Mouse (Mus musculus): ENCODE measurements at regions not wholly inside any gene's neighbourhood (a gene's known extent, or its start where the extent isn't known, plus 50 kb on each side); places are given as distances from the start of the nearest gene placed in this dataset.

DNA sequence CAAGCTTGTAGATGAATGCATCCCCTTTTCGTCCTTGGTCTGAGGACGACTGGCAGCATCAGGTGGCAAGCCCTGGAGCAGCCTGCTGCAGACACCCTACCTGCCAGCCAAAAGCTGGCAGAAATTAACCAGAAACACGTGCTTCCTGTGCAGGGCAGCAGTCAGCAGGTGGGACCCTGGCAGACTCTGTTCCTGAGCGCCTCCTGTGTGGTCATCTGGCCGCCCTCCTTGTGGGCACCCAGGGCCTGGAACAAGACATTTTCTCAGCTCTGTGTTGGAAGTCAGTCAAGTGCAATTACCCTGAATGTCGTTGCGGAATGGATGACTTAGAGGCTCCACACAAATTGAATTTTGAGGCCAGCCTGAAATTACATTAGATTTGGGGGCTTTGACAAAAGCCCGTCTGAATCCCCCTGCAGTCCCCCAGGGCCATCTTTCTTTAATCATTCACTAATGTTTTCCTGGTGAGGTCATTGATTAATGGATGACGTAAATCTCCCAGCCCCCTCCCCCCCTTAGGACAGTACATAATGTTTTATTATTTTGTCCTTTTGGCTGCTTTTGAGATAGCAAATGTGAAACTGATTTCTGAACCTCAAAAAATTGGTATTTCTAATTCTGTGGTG is 91.8 kb upstream of the Hhip start:
- no peak for TF ChIP-seq CTCF (IDR thresholded peaks at IDR 0.05; ENCODE audit: low read depth)
- no peak overlapping the region for H3K4me3 ChIP-seq (ENCODE audit: low read depth, low read length)
- no peak overlapping the region for H3K4me2 ChIP-seq (replicated peaks; ENCODE audit: low read depth)
- no peak overlapping the region for H3K9ac ChIP-seq (ENCODE audit: low read depth, low read length)
- ATAC-seq: no peak
- no peaks in the 10 kb centered on the region for H3K4me1 ChIP-seq (replicated peaks; ENCODE audit: control insufficient read depth, insufficient read depth, low read length)
- no peaks in the 10 kb centered on the region for H3K27me3 ChIP-seq (replicated peaks; ENCODE audit: control insufficient read depth, insufficient read depth, low read length)
- WGBS: 66% methylated on average over 9 of the region's 9 CpGs
- H3K9me3 ChIP-seq (ENCODE audit: control insufficient read depth): no peaks in the 10 kb centered on the region
- no peaks in the 10 kb centered on the region for H3K36me3 ChIP-seq (ENCODE audit: control insufficient read depth, insufficient read depth)
- H3K27ac ChIP-seq (ENCODE audit: low read depth, low read length): no peak overlapping the region

DNA sequence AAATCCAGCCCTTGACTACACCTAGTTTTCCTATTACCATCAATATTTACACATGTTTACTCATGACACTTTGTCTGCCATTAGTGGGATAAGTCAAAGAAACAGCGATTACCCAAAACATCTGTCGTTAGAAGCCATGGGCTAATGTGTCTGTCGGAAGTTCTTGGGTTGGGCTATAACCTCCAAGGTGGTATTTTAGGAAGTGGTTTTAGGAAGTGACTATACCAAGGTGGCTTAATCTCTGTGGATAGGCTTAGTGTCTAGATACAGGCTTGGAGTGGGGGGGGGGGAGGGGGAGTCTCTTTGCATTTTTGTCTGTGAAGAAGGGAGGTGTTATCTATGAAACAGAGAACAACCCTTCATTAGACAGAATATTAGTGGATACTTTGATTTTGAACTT is 90.1 kb upstream of the Hhip start:
- no peak for TF ChIP-seq CTCF (IDR thresholded peaks at IDR 0.05; ENCODE audit: low read depth)
- 67% methylated on average over 3 of the region's 3 CpGs for WGBS
- H3K27ac ChIP-seq (ENCODE audit: low read depth, low read length): no peak overlapping the region
- H3K9ac ChIP-seq (ENCODE audit: low read depth, low read length): no peak overlapping the region
- no peak overlapping the region for H3K4me3 ChIP-seq (ENCODE audit: low read depth, low read length)
- H3K9me3 ChIP-seq (ENCODE audit: control insufficient read depth): no peaks in the 10 kb centered on the region
- H3K27me3 ChIP-seq (replicated peaks; ENCODE audit: control insufficient read depth, insufficient read depth, low read length): no peaks in the 10 kb centered on the region
- no peak overlapping the region for H3K4me2 ChIP-seq (replicated peaks; ENCODE audit: low read depth)
- no peaks in the 10 kb centered on the region for H3K36me3 ChIP-seq (ENCODE audit: control insufficient read depth, insufficient read depth)
- no peaks in the 10 kb centered on the region for H3K4me1 ChIP-seq (replicated peaks; ENCODE audit: control insufficient read depth, insufficient read depth, low read length)
- no peak for ATAC-seq

DNA sequence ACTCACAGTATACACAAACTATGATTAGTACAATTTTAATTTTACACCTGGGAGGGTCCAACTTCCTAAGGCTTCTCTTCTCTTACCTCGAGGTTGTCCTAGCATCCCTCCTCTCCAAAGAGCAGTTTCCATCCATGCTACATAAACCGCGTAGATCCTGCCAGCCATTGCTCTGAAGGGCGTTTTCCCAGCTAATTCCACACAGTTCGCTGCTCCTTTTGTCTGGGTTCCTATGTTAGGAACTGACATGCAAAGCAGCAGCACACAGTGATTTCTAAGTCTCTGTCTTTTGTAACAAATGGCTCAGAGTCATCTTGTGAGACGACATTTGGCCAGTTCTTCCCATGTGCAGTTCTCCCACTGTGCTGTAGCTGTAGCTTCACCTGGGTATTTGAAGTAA is 80.7 kb upstream of the Hhip start:
- Histone ChIP-seq H3K27me3 (replicated peaks; ENCODE audit: control insufficient read depth, insufficient read depth, low read length) (no peaks in the 10 kb centered on the region), H3K9me3 (ENCODE audit: control insufficient read depth) (no peaks in the 10 kb centered on the region), H3K4me1 (replicated peaks; ENCODE audit: control insufficient read depth, insufficient read depth, low read length) (no peaks in the 10 kb centered on the region), H3K4me2 (replicated peaks; ENCODE audit: low read depth) (no peak overlapping the region), H3K4me3 (ENCODE audit: low read depth, low read length) (no peak overlapping the region), H3K9ac (ENCODE audit: low read depth, low read length) (no peak overlapping the region), H3K27ac (ENCODE audit: low read depth, low read length) (no peak overlapping the region), H3K36me3 (ENCODE audit: control insufficient read depth, insufficient read depth) (no peaks in the 10 kb centered on the region)
- no peak for TF ChIP-seq CTCF (IDR thresholded peaks at IDR 0.05; ENCODE audit: low read depth)
- no peak for ATAC-seq
- WGBS: 84% methylated on average over 6 of the region's 6 CpGs

GRCm38 (mm10) chr8:80120378-80120965 is 62.7 kb upstream of the Hhip start:
- Histone ChIP-seq H3K36me3 (ENCODE audit: control insufficient read depth, insufficient read depth) (no peaks in the 10 kb centered on the region), H3K4me1 (replicated peaks; ENCODE audit: control insufficient read depth, insufficient read depth, low read length) (no peaks in the 10 kb centered on the region), H3K4me2 (replicated peaks; ENCODE audit: low read depth) (no peak overlapping the region), H3K27me3 (replicated peaks; ENCODE audit: control insufficient read depth, insufficient read depth, low read length) (no peaks in the 10 kb centered on the region), H3K9me3 (ENCODE audit: control insufficient read depth) (no peaks in the 10 kb centered on the region), H3K27ac (ENCODE audit: low read depth, low read length) (no peak overlapping the region), H3K9ac (ENCODE audit: low read depth, low read length) (no peak overlapping the region), H3K4me3 (ENCODE audit: low read depth, low read length) (no peak overlapping the region)
- no peak for ATAC-seq
- no peak for TF ChIP-seq CTCF (IDR thresholded peaks at IDR 0.05; ENCODE audit: low read depth)
- 84% methylated on average over 3 of the region's 3 CpGs for WGBS

DNA sequence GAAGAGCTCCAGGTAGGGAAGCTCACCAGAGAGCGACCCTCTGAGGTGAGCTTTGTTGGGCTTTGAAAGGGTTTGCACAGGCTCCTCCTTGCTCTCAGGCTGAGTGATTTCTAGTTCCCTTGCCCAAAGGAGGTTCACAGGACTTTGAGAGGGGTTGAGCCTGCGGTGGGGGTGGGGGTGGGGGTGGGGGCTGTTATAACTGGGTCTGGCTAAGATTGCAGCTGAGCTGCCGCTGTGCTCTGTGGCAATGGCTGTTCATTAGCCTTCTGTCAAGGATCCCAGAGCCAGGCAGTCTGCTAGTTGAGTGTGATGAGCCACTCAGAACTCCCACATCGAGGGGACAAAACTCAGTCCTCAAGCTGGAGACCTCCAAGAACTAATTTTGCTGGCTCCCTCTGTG is 59.5 kb upstream of the Hhip start:
- no peak overlapping the region for H3K9ac ChIP-seq (ENCODE audit: low read depth, low read length)
- ATAC-seq: no peak
- H3K9me3 ChIP-seq (ENCODE audit: control insufficient read depth): no peaks in the 10 kb centered on the region
- H3K27ac ChIP-seq (ENCODE audit: low read depth, low read length): no peak overlapping the region
- H3K4me1 ChIP-seq (replicated peaks; ENCODE audit: control insufficient read depth, insufficient read depth, low read length): no peaks in the 10 kb centered on the region
- H3K27me3 ChIP-seq (replicated peaks; ENCODE audit: control insufficient read depth, insufficient read depth, low read length): no peaks in the 10 kb centered on the region
- no peak for TF ChIP-seq CTCF (IDR thresholded peaks at IDR 0.05; ENCODE audit: low read depth)
- WGBS: 32% methylated on average over 4 of the region's 4 CpGs
- no peak overlapping the region for H3K4me2 ChIP-seq (replicated peaks; ENCODE audit: low read depth)
- no peaks in the 10 kb centered on the region for H3K36me3 ChIP-seq (ENCODE audit: control insufficient read depth, insufficient read depth)
- no peak overlapping the region for H3K4me3 ChIP-seq (ENCODE audit: low read depth, low read length)
